Mouse (Mus musculus) heart, embryonic 14.5 days (tissue): ENCODE results near the gene Qrsl1. TPM values are rescaled to one million over a fixed set of nuclear protein-coding genes. Genes with fewer than 3 reads are reported as not detected.

ENCODE experiments used
- ATAC-seq: fragments of 200-750 bp; cut with Nextera tagmentation; 2 replicates; pipeline ENCODE4 v1.8.0; 2017; ENCODE audit warnings: low read depth, moderate TSS enrichment; ENCODE audit not compliant: insufficient number of reproducible peaks, insufficient read depth, low FRiP score
- H3K27ac ChIP-seq, 2 experiments: fragments of 200-500 bp in 1 of 2; fragments of 300-500 bp in 1 of 2; sonication (generic) in 1 of 2; replicated peaks in 1 of 2; 2 replicates each; pipeline ENCODE4 v1.5.1; 2012 to 2014; ENCODE audit warnings: low read depth in 2 of 2, low read length in 2 of 2, control low read depth in 1 of 2, mild to moderate bottlenecking in 1 of 2, mixed read lengths in 1 of 2; ENCODE audit not compliant: control insufficient read depth in 1 of 2, insufficient read depth in 1 of 2
- H3K27me3 ChIP-seq: fragments of 300-500 bp; sonication (generic); 2 replicates; pipeline ENCODE4 v1.6.1; 2014; ENCODE audit warnings: mild to moderate bottlenecking, low read length, control low read depth; ENCODE audit not compliant: control insufficient read depth, insufficient read depth
- H3K36me3 ChIP-seq: fragments of 300-500 bp; sonication (generic); 2 replicates; pipeline ENCODE4 v1.6.1; 2014; ENCODE audit warnings: mild to moderate bottlenecking, control low read depth, low read length, mixed read lengths; ENCODE audit not compliant: control insufficient read depth, insufficient read depth
- H3K4me1 ChIP-seq, 2 experiments: fragments of 200-500 bp in 1 of 2; fragments of 300-500 bp in 1 of 2; sonication (generic) in 1 of 2; 2 replicates each; pipeline ENCODE4 v1.6.1; 2012 to 2014; ENCODE audit warnings: low read length in 2 of 2, control low read depth in 1 of 2, mixed read lengths in 1 of 2; ENCODE audit not compliant: control insufficient read depth in 2 of 2, insufficient read depth in 2 of 2
- H3K4me2 ChIP-seq: fragments of 300-500 bp; sonication (generic); 2 replicates; pipeline ENCODE4 v1.6.1; 2014; ENCODE audit warnings: mild to moderate bottlenecking, low read length
- H3K4me3 ChIP-seq, 2 experiments: fragments of 200-500 bp in 1 of 2; fragments of 300-500 bp in 1 of 2; sonication (generic) in 1 of 2; 2 replicates each; pipeline ENCODE4 v1.5.1; 2012 to 2014; ENCODE audit warnings: low read length in 2 of 2, mild to moderate bottlenecking in 2 of 2, control low read depth in 1 of 2, low read depth in 1 of 2, moderate library complexity in 1 of 2; ENCODE audit not compliant: control insufficient read depth in 1 of 2, insufficient read depth in 1 of 2
- H3K9ac ChIP-seq: fragments of 300-500 bp; sonication (generic); 2 replicates; pipeline ENCODE4 v1.6.1; 2014; ENCODE audit warnings: mild to moderate bottlenecking, low read length
- H3K9me3 ChIP-seq: fragments of 300-500 bp; sonication (generic); 2 replicates; pipeline ENCODE4 v1.6.1; 2016; ENCODE audit warnings: low read length, control low read depth; ENCODE audit not compliant: control insufficient read depth
- WGBS: fragments of 180-500 bp; shearing (Covaris S2); extraction: QIAGEN DNeasy Blood & Tissue Kit; methylation state at CpG from one replicate; pipeline ENCODE4 v1.1.7; 2014; 5-methylcytosine and 5-hydroxymethylcytosine counted together
- polyA plus RNA-seq: library from polyadenylated mRNA; unstranded; fragments of >200 nt; fragmentation: Nextera tagmentation; extraction: Ambion mirVana; gene quantifications from 2 replicates; pipeline ENCODE4 v1.2.1, GENCODE M21; 2014

Qrsl1 gene
- polyA plus RNA-seq, 1 experiment from 2014 or later, result 24.5 TPM

- Histone ChIP-seq H3K9ac (no peak overlapping the region), H3K27ac (no peak overlapping the region), H3K4me2 (no peak overlapping the region), H3K36me3 (no peaks in the 10 kb centered on the region), H3K4me1 (peaks cover 0 to 8% of the 10 kb centered on the region in 2 experiments; a peak in 3 of 4 replicates), H3K9me3 (no peaks in the 10 kb centered on the region), H3K27me3 (no peaks in the 10 kb centered on the region), H3K4me3 (no peak overlapping the region)
- 85% methylated on average over 1 of the region's 1 CpGs for WGBS
- no peak for ATAC-seq
Measured at GRCm38 (mm10) chr10:43904569-43904968, 3.0 kb upstream of the Qrsl1 start.

- Histone ChIP-seq H3K27ac (peak overlapping the region; percentile 89), H3K36me3 (peaks cover 8% of the 10 kb centered on the region; the same call in 1 of the 2 replicates)
- ATAC-seq, result no peak; the same call in 1 of the 2 replicates
Measured at GRCm38 (mm10) chr10:43900883-43901570, 518 bp downstream of the Qrsl1 start.

GRCm38 (mm10) chr10:43898276-43898675 is 3.3 kb downstream of the Qrsl1 start:
- Histone ChIP-seq H3K9me3 (no peaks in the 10 kb centered on the region), H3K4me3 (no peak overlapping the region), H3K36me3 (peaks cover 34% of the 10 kb centered on the region), H3K27me3 (no peaks in the 10 kb centered on the region), H3K27ac (no peak overlapping the region), H3K4me1 (peaks cover 0 to 5% of the 10 kb centered on the region in 2 experiments; a peak in 3 of 4 replicates), H3K4me2 (no peak overlapping the region), H3K9ac (no peak overlapping the region)
- WGBS, result 81% methylated on average over 7 of the region's 7 CpGs
- no peak for ATAC-seq

More at GRCm38 (mm10) chr10:43900883-43901570, 518 bp downstream of the Qrsl1 start:
- H3K4me2 ChIP-seq, result peak overlapping the region; percentile 84
- peak overlapping the region; percentile 88 for H3K9ac ChIP-seq
- WGBS, result 6% methylated on average over 27 of the region's 30 CpGs
- H3K4me3 ChIP-seq, result peak overlapping the region; percentile 81 to 85
- H3K27me3 ChIP-seq, result no peaks in the 10 kb centered on the region
- peaks cover 0 to 8% of the 10 kb centered on the region in 2 experiments; a peak in 3 of 4 replicates for H3K4me1 ChIP-seq
- H3K9me3 ChIP-seq, result no peaks in the 10 kb centered on the region

GRCm38 (mm10) chr10:43896065-43896464 is 5.5 kb downstream of the Qrsl1 start:
- no peak for ATAC-seq
- H3K4me3 ChIP-seq, result no peak overlapping the region
- no peak overlapping the region for H3K9ac ChIP-seq
- peaks cover 52% of the 10 kb centered on the region for H3K36me3 ChIP-seq
- H3K9me3 ChIP-seq, result no peaks in the 10 kb centered on the region
- no peak overlapping the region for H3K27ac ChIP-seq
- 90% methylated on average over 8 of the region's 8 CpGs for WGBS
- no peaks in the 10 kb centered on the region for H3K27me3 ChIP-seq
- H3K4me2 ChIP-seq, result no peak overlapping the region
- no peaks in the 10 kb centered on the region; a peak in 1 of 4 replicates for H3K4me1 ChIP-seq

GRCm38 (mm10) chr10:43892971-43893370 is 8.6 kb downstream of the Qrsl1 start:
- Histone ChIP-seq H3K9me3 (no peaks in the 10 kb centered on the region), H3K36me3 (peaks cover 69% of the 10 kb centered on the region), H3K27me3 (no peaks in the 10 kb centered on the region), H3K4me2 (no peak overlapping the region), H3K9ac (no peak overlapping the region), H3K4me3 (no peak overlapping the region), H3K4me1 (no peaks in the 10 kb centered on the region), H3K27ac (no peak overlapping the region)
- WGBS, result 92% methylated on average over 4 of the region's 4 CpGs
- no peak for ATAC-seq

- Histone ChIP-seq H3K9ac (no peak overlapping the region), H3K4me2 (no peak overlapping the region), H3K27ac (no peak overlapping the region), H3K9me3 (no peaks in the 10 kb centered on the region), H3K27me3 (no peaks in the 10 kb centered on the region), H3K4me3 (no peak overlapping the region), H3K4me1 (no peaks in the 10 kb centered on the region), H3K36me3 (peaks cover 78% of the 10 kb centered on the region)
- WGBS, result 90% methylated on average over 16 of the region's 16 CpGs
- no peak for ATAC-seq
Measured at GRCm38 (mm10) chr10:43888976-43889375, 12.6 kb downstream of the Qrsl1 start.

- Histone ChIP-seq H3K9ac (no peak overlapping the region), H3K4me3 (no peak overlapping the region), H3K27ac (no peak overlapping the region), H3K36me3 (peaks cover 67% of the 10 kb centered on the region), H3K4me2 (no peak overlapping the region), H3K27me3 (no peaks in the 10 kb centered on the region), H3K9me3 (no peaks in the 10 kb centered on the region), H3K4me1 (no peaks in the 10 kb centered on the region)
- WGBS, result 91% methylated on average over 9 of the region's 9 CpGs
- no peak for ATAC-seq
Measured at GRCm38 (mm10) chr10:43887676-43888075, 13.9 kb downstream of the Qrsl1 start.

GRCm38 (mm10) chr10:43871458-43871857 is 30.1 kb downstream of the Qrsl1 start:
- Histone ChIP-seq H3K27ac (no peak overlapping the region), H3K27me3 (no peaks in the 10 kb centered on the region), H3K9me3 (0 out of 2 replicates have a peak, but pooled peaks cover 4% of the 10 kb centered on the region), H3K4me3 (no peak overlapping the region), H3K9ac (no peak overlapping the region), H3K4me2 (no peak overlapping the region), H3K4me1 (no peaks in the 10 kb centered on the region), H3K36me3 (peaks cover 12% of the 10 kb centered on the region)
- 100% methylated on average over 1 of the region's 1 CpGs for WGBS
- ATAC-seq, result no peak
